Mouse (Mus musculus) liver (tissue): ENCODE measurements at regions not wholly inside any gene's neighbourhood (a gene's known extent, or its start where the extent isn't known, plus 50 kb on each side); places are given as distances from the start of the nearest gene placed in this dataset.

ENCODE experiments used
- DNase-seq: peaks from one replicate; pipeline ENCODE4 v3.0.0-alpha.2; 2020; ENCODE audit warnings: mixed read lengths

GRCm38 (mm10) chr12:32757441-32758119 lies 61.8 kb upstream of the Nampt start:
- DNase-seq = no peak

- no peak for DNase-seq
These were observed 61.2 kb upstream of the Nampt start for GRCm38 (mm10) chr12:32758150-32758549.

- DNase-seq = no peak
These were observed 58.7 kb upstream of the Nampt start for GRCm38 (mm10) chr12:32760627-32761026.

- no peak for DNase-seq
These were observed 58.3 kb upstream of the Nampt start for GRCm38 (mm10) chr12:32761055-32761454.

- no peak for DNase-seq
These were observed 55.1 kb upstream of the Nampt start for GRCm38 (mm10) chr12:32764271-32764670.

- no peak for DNase-seq
These were observed 54.6 kb upstream of the Nampt start for GRCm38 (mm10) chr12:32764747-32765146.

- DNase-seq = no peak
These were observed 53.5 kb upstream of the Nampt start for GRCm38 (mm10) chr12:32765861-32766260.

GRCm38 (mm10) chr12:32766575-32766974 lies 52.8 kb upstream of the Nampt start:
- DNase-seq = no peak

GRCm38 (mm10) chr12:32767206-32768081 lies 51.9 kb upstream of the Nampt start:
- no peak for DNase-seq

GRCm38 (mm10) chr12:32768082-32768743 lies 51.1 kb upstream of the Nampt start:
- DNase-seq = no peak

- DNase-seq = no peak
These were observed 50.4 kb upstream of the Nampt start for GRCm38 (mm10) chr12:32768744-32769535.
